Mouse (Mus musculus) stomach, embryonic 14.5 days (tissue): ENCODE measurements at regions not wholly inside any gene's neighbourhood (a gene's known extent, or its start where the extent isn't known, plus 50 kb on each side); places are given as distances from the start of the nearest gene placed in this dataset.
"Not testable (repeated sequence)": the region's sequence is repeated elsewhere in the genome, so short reads cannot be mapped to it uniquely, and the experiment has no call there.

Experiments used
- ATAC-seq: fragments of 200-750 bp; cut with Nextera tagmentation; 2 replicates; pipeline ENCODE4 v1.8.0; 2017; ENCODE audit warnings: low read depth, moderate TSS enrichment; ENCODE audit not compliant: insufficient number of reproducible peaks, insufficient read depth, low FRiP score
- H3K27ac ChIP-seq: fragments of 300-500 bp; sonication (generic); 2 replicates; pipeline ENCODE4 v1.5.1; 2014; ENCODE audit warnings: mild to moderate bottlenecking, low read length, moderate library complexity, mixed read lengths
- H3K27me3 ChIP-seq: fragments of 300-500 bp; sonication (generic); 2 replicates; pipeline ENCODE4 v1.6.1; 2014; ENCODE audit warnings: low read length, control low read depth, mixed read lengths; ENCODE audit not compliant: control insufficient read depth, insufficient read depth
- H3K36me3 ChIP-seq: fragments of 300-500 bp; sonication (generic); 2 replicates; pipeline ENCODE4 v1.6.1; 2014; ENCODE audit warnings: mild to moderate bottlenecking, control low read depth, low read length, moderate library complexity, mixed read lengths; ENCODE audit not compliant: control insufficient read depth, insufficient read depth
- H3K4me1 ChIP-seq: fragments of 300-500 bp; sonication (generic); 2 replicates; pipeline ENCODE4 v1.6.1; 2014; ENCODE audit warnings: low read length, control low read depth, mixed read lengths; ENCODE audit not compliant: control insufficient read depth, insufficient read depth
- H3K4me2 ChIP-seq: fragments of 300-500 bp; sonication (generic); replicated peaks from 2 replicates; pipeline ENCODE4 v1.6.1; 2014; ENCODE audit warnings: low read depth, low read length, control low read depth
- H3K4me3 ChIP-seq: fragments of 300-500 bp; sonication (generic); 2 replicates; pipeline ENCODE4 v1.5.1; 2014; ENCODE audit warnings: low read depth, low read length, control low read depth
- H3K9ac ChIP-seq: fragments of 300-500 bp; sonication (generic); replicated peaks from 2 replicates; pipeline ENCODE4 v1.6.1; 2014; ENCODE audit warnings: low read depth, mild to moderate bottlenecking, control low read depth, low read length, moderate library complexity, mixed read lengths
- H3K9me3 ChIP-seq: fragments of 300-500 bp; sonication (generic); 2 replicates; pipeline ENCODE4 v1.6.1; 2016; ENCODE audit warnings: low read depth, low read length, control low read depth; ENCODE audit not compliant: control insufficient read depth
- WGBS: fragments of 180-500 bp; shearing (Covaris S2); extraction: QIAGEN DNeasy Blood & Tissue Kit; methylation state at CpG from one replicate; pipeline ENCODE4 v1.1.7; 2014; 5-methylcytosine and 5-hydroxymethylcytosine counted together

- H3K4me1 ChIP-seq, result no peaks in the 10 kb centered on the region
- no peak for ATAC-seq
- H3K9me3 ChIP-seq, result no peaks in the 10 kb centered on the region
- H3K9ac ChIP-seq, result no peak overlapping the region
- H3K27me3 ChIP-seq, result no peaks in the 10 kb centered on the region
- H3K4me2 ChIP-seq, result no peak overlapping the region
- no peak overlapping the region for H3K27ac ChIP-seq
- no peaks in the 10 kb centered on the region for H3K36me3 ChIP-seq
- H3K4me3 ChIP-seq, result no peak overlapping the region
- 93% methylated on average over 1 of the region's 1 CpGs for WGBS
These were observed 181.5 kb upstream of the Gm11096 start for GRCm38 (mm10) chr17:81260036-81260435.

GRCm38 (mm10) chr17:81256106-81256505 lies 185.5 kb upstream of the Gm11096 start:
- Histone ChIP-seq H3K36me3 (no peaks in the 10 kb centered on the region), H3K27ac (no peak overlapping the region), H3K9ac (no peak overlapping the region), H3K9me3 (no peaks in the 10 kb centered on the region), H3K4me2 (no peak overlapping the region), H3K4me3 (no peak overlapping the region), H3K27me3 (no peaks in the 10 kb centered on the region), H3K4me1 (no peaks in the 10 kb centered on the region)
- no peak for ATAC-seq
- WGBS, result 69% methylated on average over 3 of the region's 3 CpGs

- H3K4me2 ChIP-seq, result no peak overlapping the region
- no peaks in the 10 kb centered on the region for H3K36me3 ChIP-seq
- H3K4me1 ChIP-seq, result no peaks in the 10 kb centered on the region
- H3K27me3 ChIP-seq, result no peaks in the 10 kb centered on the region
- no peak overlapping the region for H3K9ac ChIP-seq
- no peak overlapping the region for H3K4me3 ChIP-seq
- H3K9me3 ChIP-seq, result no peaks in the 10 kb centered on the region
- no peak for ATAC-seq
- WGBS, result 54% methylated on average over 3 of the region's 3 CpGs
- H3K27ac ChIP-seq, result no peak overlapping the region
These were observed 185.9 kb upstream of the Thumpd2 start for GRCm38 (mm10) chr17:81250748-81251147.

DNA sequence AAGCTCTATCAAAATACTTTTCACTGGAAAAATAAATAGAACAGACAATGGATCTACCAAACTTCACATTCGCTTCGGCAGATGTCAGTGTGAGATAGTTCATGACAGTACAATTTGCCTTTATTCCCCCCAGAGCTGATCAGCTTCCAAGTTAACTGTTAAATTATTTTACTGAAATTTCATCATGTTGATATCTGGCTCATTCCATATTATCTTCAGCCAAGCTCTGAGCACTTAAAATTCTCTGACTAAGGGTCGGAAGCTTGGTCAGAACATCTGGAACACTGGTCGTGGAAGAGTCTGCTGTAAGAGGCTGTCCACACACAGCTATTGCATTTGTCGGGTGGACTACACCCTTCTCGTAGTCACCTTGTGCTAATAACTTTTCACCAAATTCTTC lies 181.3 kb upstream of the Thumpd2 start:
- Histone ChIP-seq H3K4me2 (no peak overlapping the region), H3K9ac (no peak overlapping the region), H3K9me3 (no peaks in the 10 kb centered on the region), H3K27ac (no peak overlapping the region), H3K4me3 (no peak overlapping the region), H3K4me1 (no peaks in the 10 kb centered on the region), H3K27me3 (no peaks in the 10 kb centered on the region), H3K36me3 (no peaks in the 10 kb centered on the region)
- no peak for ATAC-seq
- WGBS, result 86% methylated on average over 6 of the region's 6 CpGs

- H3K9me3 ChIP-seq, H3K36me3 ChIP-seq, ATAC-seq, H3K4me2 ChIP-seq, H3K27ac ChIP-seq, H3K9ac ChIP-seq, H3K27me3 ChIP-seq, H3K4me3 ChIP-seq, H3K4me1 ChIP-seq: not testable (repeated sequence)
- 89% methylated on average over 9 of the region's 18 CpGs for WGBS
These were observed 166.9 kb upstream of the Thumpd2 start for GRCm38 (mm10) chr17:81231771-81232170.

DNA sequence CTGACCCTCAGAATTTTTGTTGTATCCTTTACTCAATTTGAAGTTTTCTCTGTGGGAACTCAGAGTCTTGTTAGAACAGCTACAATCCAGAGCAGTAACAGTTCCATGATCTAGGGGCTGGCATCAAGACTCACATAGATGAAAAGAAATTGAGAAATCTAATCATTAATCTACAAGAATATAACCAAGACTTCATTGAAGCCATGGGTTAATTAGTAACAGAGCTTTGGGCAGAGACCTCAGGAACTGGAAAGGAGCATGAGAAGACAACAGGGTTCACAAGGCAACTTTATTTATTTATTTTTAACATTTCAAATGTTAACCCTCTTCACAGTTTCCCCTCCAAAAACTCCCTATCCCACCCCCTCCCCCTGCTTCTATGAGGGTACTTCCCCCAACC lies 160.4 kb upstream of the Thumpd2 start:
- Histone ChIP-seq H3K4me2 (no peak overlapping the region), H3K27ac (no peak overlapping the region), H3K27me3 (no peaks in the 10 kb centered on the region), H3K4me3 (no peak overlapping the region), H3K4me1 (no peaks in the 10 kb centered on the region), H3K9ac (no peak overlapping the region), H3K9me3 (no peaks in the 10 kb centered on the region), H3K36me3 (no peaks in the 10 kb centered on the region)
- no peak for ATAC-seq

- Histone ChIP-seq H3K27me3 (no peaks in the 10 kb centered on the region), H3K27ac (no peak overlapping the region), H3K36me3 (no peaks in the 10 kb centered on the region), H3K9me3 (no peaks in the 10 kb centered on the region), H3K4me3 (no peak overlapping the region), H3K9ac (no peak overlapping the region), H3K4me1 (no peaks in the 10 kb centered on the region), H3K4me2 (no peak overlapping the region)
- 84% methylated on average over 3 of the region's 3 CpGs for whole genome bisulfite sequencing
- ATAC-seq, result no peak
These were observed 156.6 kb upstream of the Thumpd2 start for GRCm38 (mm10) chr17:81221436-81221835.

- Histone ChIP-seq H3K4me2 (no peak overlapping the region), H3K36me3 (no peaks in the 10 kb centered on the region), H3K9ac (no peak overlapping the region), H3K4me3 (no peak overlapping the region), H3K27ac (no peak overlapping the region), H3K4me1 (no peaks in the 10 kb centered on the region), H3K27me3 (no peaks in the 10 kb centered on the region), H3K9me3 (no peaks in the 10 kb centered on the region)
- 81% methylated on average over 7 of the region's 7 CpGs for WGBS
- no peak for ATAC-seq
These were observed 150.0 kb upstream of the Thumpd2 start for GRCm38 (mm10) chr17:81214844-81215243.

- Histone ChIP-seq H3K4me2 (no peak overlapping the region), H3K4me1 (no peaks in the 10 kb centered on the region), H3K4me3 (no peak overlapping the region), H3K36me3 (no peaks in the 10 kb centered on the region), H3K9me3 (no peaks in the 10 kb centered on the region; the same call in 1 of the 2 replicates), H3K27me3 (no peaks in the 10 kb centered on the region), H3K27ac (no peak overlapping the region), H3K9ac (no peak overlapping the region)
- ATAC-seq, result no peak
- WGBS, result 84% methylated on average over 3 of the region's 3 CpGs
These were observed 147.2 kb upstream of the Thumpd2 start for GRCm38 (mm10) chr17:81212043-81212442.
